ENCODE assay signal across 14 mouse cellular contexts in the genomic region with DNA sequence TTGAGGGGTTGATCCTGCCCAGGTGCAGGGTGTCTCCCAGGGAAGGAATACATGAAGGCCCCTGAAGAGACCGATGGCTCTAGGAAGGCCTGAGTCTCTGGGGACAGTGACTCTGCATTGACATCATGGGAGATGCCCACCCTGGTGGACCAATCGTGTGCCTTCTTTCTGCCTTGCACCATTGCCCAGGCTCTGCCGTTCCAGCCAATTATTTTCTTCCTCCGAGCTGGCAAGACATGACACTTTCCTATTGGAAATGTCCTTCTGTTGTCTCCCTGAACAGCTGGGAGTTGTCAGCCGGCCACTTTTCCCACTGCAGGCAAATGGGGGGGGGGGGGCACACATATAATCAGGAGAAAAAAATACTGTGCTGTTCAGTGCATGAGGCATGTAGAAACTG. TPM values are rescaled to one million over a fixed set of nuclear protein-coding genes. Genes with fewer than 3 reads are reported as not detected.
A peak's percentile ranks its signal among the peaks of the same experiment; 100 is the strongest.
DNase-seq lines count a peak whose midpoint lies in the region; ATAC-seq and TF ChIP-seq lines count a peak whose summit lies in the region.
"Had no signal": no experiment of that assay in that cellular context is flagged by ENCODE, and none has a peak within 500 bp of the region (broad histone marks: within the 10 kb centered on the region; RNA-seq: fewer than 3 reads in every experiment).

No protein-coding gene starts in this region.

- H3K4me1 ChIP-seq in lung, embryonic 14.5 days (ENCODE audit: insufficient read depth) = no peaks in the 10 kb centered on the region
- no peaks in the 10 kb centered on the region for H3K4me1 ChIP-seq in lung, adult 2 months (ENCODE audit: control insufficient read depth, insufficient read depth, low read length)
- H3K4me1 ChIP-seq in forebrain, postnatal 0 days (ENCODE audit: insufficient read depth) = no peaks in the 10 kb centered on the region
- H3K4me1 ChIP-seq: embryonic facial prominence, embryonic 13.5 days had no signal

- no peaks in the 10 kb centered on the region for H3K27me3 ChIP-seq in lung, embryonic 14.5 days (ENCODE audit: insufficient read depth, low read length)
- H3K27me3 ChIP-seq in forebrain, postnatal 0 days (ENCODE audit: insufficient read depth, low read length) = no peaks in the 10 kb centered on the region
- H3K27me3 ChIP-seq: embryonic facial prominence, embryonic 13.5 days; heart, embryonic 15.5 days had no signal

- no peak overlapping the region for H3K27ac ChIP-seq in lung, embryonic 14.5 days (ENCODE audit: low read depth)
- H3K27ac ChIP-seq in forebrain, postnatal 0 days (ENCODE audit: low read depth, low read length) = no peak overlapping the region
- H3K27ac ChIP-seq: embryonic facial prominence, embryonic 13.5 days; heart, embryonic 15.5 days; liver, embryonic 12.5 days had no signal

- no peak overlapping the region for H3K9ac ChIP-seq in lung, embryonic 14.5 days
- H3K9ac ChIP-seq in forebrain, postnatal 0 days = no peak overlapping the region
- H3K9ac ChIP-seq: embryonic facial prominence, embryonic 13.5 days; heart, embryonic 15.5 days; liver, embryonic 12.5 days had no signal

- H3K4me2 ChIP-seq in lung, embryonic 14.5 days = no peak overlapping the region
- H3K4me2 ChIP-seq in forebrain, postnatal 0 days (ENCODE audit: low read depth) = no peak overlapping the region
- H3K4me2 ChIP-seq: embryonic facial prominence, embryonic 13.5 days; heart, embryonic 15.5 days; liver, embryonic 12.5 days had no signal

- peak; percentile 18 to 31 for DNase-seq in heart, postnatal 10 days
- no peak for DNase-seq in heart, adult 11 months
- peak; percentile 84 for DNase-seq in lung, embryonic 14.5 days
- no peak for DNase-seq in lung, adult 2 months
- no peak for DNase-seq in forebrain, postnatal 0 days
- DNase-seq in lung, postnatal 36 days = peak; percentile 49
- no peak for DNase-seq in adrenal gland, adult (ENCODE audit: inconsistent age in 2 of 2, low spot score in 1 of 2)
- no peak for DNase-seq in layer of hippocampus, postnatal 25 days (ENCODE audit: extremely low spot score in 1 of 2, low spot score in 1 of 2)
- DNase-seq: adrenal gland, postnatal 36 days; right cerebral cortex, postnatal 25 days had no signal

- intact Hi-C loops in heart, postnatal 10 days (cut with DNase I) = no loop called here

- peak; percentile 87 for ATAC-seq in lung, embryonic 14.5 days (ENCODE audit: insufficient read depth)
- peak; percentile 42; the same call in 1 of the 2 replicates for ATAC-seq in forebrain, postnatal 0 days
- ATAC-seq: intestine, postnatal 0 days; liver, embryonic 12.5 days had no signal

- H3K9me3 ChIP-seq in lung, embryonic 14.5 days (ENCODE audit: low read depth, low read length) = no peaks in the 10 kb centered on the region
- no peaks in the 10 kb centered on the region for H3K9me3 ChIP-seq in forebrain, postnatal 0 days (ENCODE audit: low read length)
- H3K9me3 ChIP-seq: embryonic facial prominence, embryonic 13.5 days; heart, embryonic 15.5 days; liver, embryonic 12.5 days had no signal

- no peak for TF ChIP-seq POLR2A in lung, adult 2 months (IDR thresholded peaks at IDR 0.05; ENCODE audit: borderline replicate concordance, extremely low read depth, low read depth, low read length)

- no peaks in the 10 kb centered on the region for H3K36me3 ChIP-seq in lung, embryonic 14.5 days (ENCODE audit: insufficient read depth)
- no peaks in the 10 kb centered on the region for H3K36me3 ChIP-seq in forebrain, postnatal 0 days (ENCODE audit: insufficient read depth)
- H3K36me3 ChIP-seq: embryonic facial prominence, embryonic 13.5 days; heart, embryonic 15.5 days; liver, embryonic 12.5 days had no signal

- no peak for TF ChIP-seq CTCF in lung, embryonic 14.5 days (IDR thresholded peaks at IDR 0.05; ENCODE audit: low read depth)
- no peak for TF ChIP-seq CTCF in lung, adult 2 months (IDR thresholded peaks at IDR 0.05; ENCODE audit: insufficient read depth, low read length)
- TF ChIP-seq CTCF in forebrain, postnatal 0 days (IDR thresholded peaks at IDR 0.05; ENCODE audit: low read depth) = no peak

- H3K4me3 ChIP-seq in lung, embryonic 14.5 days (ENCODE audit: low read depth, low read length) = no peak overlapping the region
- H3K4me3 ChIP-seq in lung, adult 2 months (replicated peaks; ENCODE audit: extremely low read depth, low read depth, low read length) = no peak overlapping the region
- no peak overlapping the region for H3K4me3 ChIP-seq in forebrain, postnatal 0 days (ENCODE audit: low read depth, low read length)
- H3K4me3 ChIP-seq: embryonic facial prominence, embryonic 13.5 days; heart, embryonic 15.5 days; liver, embryonic 12.5 days had no signal

- WGBS in lung, embryonic 14.5 days = 40% methylated on average over 5 of the region's 5 CpGs
- 67% methylated on average over 5 of the region's 5 CpGs for WGBS in lung, adult 2 months
- WGBS in forebrain, postnatal 0 days = 47% methylated on average over 5 of the region's 5 CpGs

RNA-seq across cellular contexts. Expression of a gene that starts 43.0 kb away (rescaled TPM):
- 10 to 100 TPM; 67.4 to 81.0 TPM for total RNA-seq in heart, postnatal 10 days (2021)
- 18.2 and 19.9 TPM in 2 replicates for polyA plus RNA-seq in lung, embryonic 14.5 days (2014; fragmentation: Nextera tagmentation; extraction: Ambion mirVana)
- 27.9 and 37.2 TPM in 2 replicates for polyA plus RNA-seq in lung, adult 2 months (2012; rRNA removed)
- 12.5 and 17.3 TPM in 2 replicates for total RNA-seq in forebrain, postnatal 0 days (2014; rRNA removed)
- 27.9 and 31.6 TPM in 2 replicates for polyA plus RNA-seq in forebrain, postnatal 0 days (2015; fragmentation: Nextera tagmentation; extraction: Ambion mirVana)
- total RNA-seq in layer of hippocampus, postnatal 25 days (2021) = 10 to 100 TPM; 41.8 to 42.4 TPM

Comparison
In these comparisons a context has a peak if more than half of its experiments do, and no peak if none do; other contexts are left out.
1. DNase-seq: peak in heart, postnatal 10 days (2 of 2), lung, embryonic 14.5 days (single experiment) and lung, postnatal 36 days (single experiment); none in heart, adult 11 months (single experiment), lung, adult 2 months (single experiment), forebrain, postnatal 0 days (single experiment), adrenal gland, adult (0 of 2) and layer of hippocampus, postnatal 25 days (0 of 2).